Mouse (Mus musculus): ENCODE measurements around the gene Olfr314. TPM values are rescaled to one million over a fixed set of nuclear protein-coding genes. Genes with fewer than 3 reads are reported as not detected.
"Not testable (repeated sequence)": the region's sequence is repeated elsewhere in the genome, so short reads cannot be mapped to it uniquely, and the experiment has no call there.

Gene Olfr314
- not detected in 2 replicates for polyA plus RNA-seq (2012; rRNA removed)

- DNase-seq (ENCODE audit: low read depth), result no peak
Measured at GRCm38 (mm10) chr11:58782480-58783089, at the start of gene Olfr314. Gene Olfr314 (plus strand): TSS chr11:58782952.

DNA sequence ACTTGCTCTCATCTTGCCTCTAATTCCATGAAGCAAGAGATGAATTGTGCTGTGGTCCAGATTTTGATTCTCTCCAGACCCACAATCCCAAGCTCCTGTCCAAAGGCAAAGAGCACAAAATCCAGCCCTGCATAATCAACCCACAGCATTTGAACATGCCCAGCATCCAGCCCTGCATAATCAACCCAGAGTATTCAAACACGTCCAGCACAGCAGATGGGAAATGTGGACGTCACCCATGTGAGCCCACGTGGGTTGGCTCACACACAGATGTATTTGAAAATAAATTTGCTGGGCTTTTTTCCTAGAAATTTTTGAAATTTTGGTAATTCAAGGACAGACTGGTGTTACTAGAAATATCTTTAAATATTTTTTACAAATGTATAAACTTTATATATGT lies 49.4 kb upstream of the Olfr314 start:
- no peak for DNase-seq (ENCODE audit: low read depth)

DNA sequence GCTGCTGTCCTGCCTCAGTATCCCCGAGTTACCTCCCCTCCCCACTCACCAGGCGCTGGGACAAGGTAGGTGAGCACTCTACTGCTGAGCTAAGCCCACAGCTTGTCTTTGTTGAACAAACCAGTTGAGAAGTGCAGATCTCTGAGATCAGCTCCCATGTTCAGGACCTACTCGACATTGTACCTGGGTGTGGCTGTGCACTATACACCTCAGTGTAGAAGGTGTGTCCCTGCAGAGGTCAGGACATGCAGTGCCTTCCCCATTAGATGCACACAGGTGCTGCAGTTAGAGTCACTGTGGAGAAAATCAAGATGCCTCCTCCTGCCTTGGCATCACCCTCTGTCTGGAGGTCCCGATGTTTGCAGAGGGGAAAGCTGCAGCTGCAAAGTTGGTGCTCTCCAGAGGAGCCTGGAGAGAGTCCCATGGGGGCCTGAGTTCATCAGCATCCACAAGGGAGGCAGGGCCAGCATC lies 43.9 kb upstream of the Olfr314 start, which contains the start of gene Olfr317:
Olfr317 (minus strand) TSS at position 421 of the 471 bp plus-strand sequence.
- no peak for DNase-seq (ENCODE audit: low read depth)

DNA sequence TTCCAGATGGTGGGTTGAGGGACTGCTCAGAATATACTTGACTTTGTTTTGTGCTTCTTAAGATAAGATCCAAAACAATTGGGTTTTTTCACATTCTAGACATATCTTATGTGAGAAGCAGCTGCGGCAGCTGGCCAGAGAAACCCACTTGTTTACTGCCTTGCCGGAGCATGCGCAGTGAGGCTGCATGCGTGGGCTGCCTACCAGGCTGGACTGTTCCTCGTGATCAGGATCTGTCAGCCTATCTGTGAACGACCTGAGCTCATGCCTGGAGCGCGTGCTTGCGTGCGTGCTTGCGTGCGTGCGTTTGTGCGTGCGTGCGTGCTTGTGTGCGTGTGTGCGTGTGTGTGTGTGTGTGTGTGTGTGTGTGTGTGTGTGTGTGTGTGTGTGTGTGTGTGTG lies 31.7 kb upstream of the Olfr314 start:
- DNase-seq (ENCODE audit: low read depth), result not testable (repeated sequence)

DNA sequence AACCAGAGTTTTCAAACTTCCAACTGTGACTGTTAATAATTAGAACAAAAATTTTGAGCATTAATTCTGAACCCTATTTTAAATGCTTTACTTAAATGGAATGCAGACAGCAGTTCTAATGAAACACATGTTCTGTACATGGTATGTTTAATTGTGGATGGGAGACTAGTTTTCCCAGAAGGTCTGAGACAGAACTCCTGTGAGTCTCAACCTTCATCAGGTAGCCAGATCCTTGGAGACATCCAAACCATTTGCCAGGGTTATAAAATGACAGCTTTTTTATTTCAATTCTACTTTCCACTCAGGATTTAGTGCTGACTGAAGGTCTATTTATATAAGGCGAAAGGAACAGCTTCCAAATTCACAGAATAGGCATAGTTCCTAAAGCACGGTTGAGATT lies 30.3 kb upstream of the Olfr314 start, which contains the start of gene Olfr316:
Olfr316 (plus strand) TSS at position 301 of the 400 bp plus-strand sequence.
- DNase-seq (ENCODE audit: low read depth), result no peak

DNA sequence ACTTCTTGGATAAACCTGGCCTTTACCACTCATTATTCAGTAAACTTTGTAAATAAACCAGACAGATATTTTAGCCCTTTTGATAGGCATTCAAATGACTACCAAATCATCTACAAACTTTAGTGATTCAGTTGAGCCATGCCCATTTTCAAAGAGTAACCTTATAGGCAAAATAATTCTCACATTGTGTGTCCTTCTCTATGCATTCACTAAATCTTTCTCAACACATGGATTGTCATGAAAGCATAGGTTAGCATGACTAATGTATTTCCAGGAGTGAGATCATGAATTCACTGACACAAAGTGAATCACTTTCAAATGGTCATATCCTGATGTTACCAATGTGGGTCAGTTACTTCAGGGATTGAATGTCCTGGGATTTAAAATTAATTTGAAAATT lies 9.9 kb upstream of the Olfr314 start, which contains the start of gene Olfr315:
Olfr315 (plus strand) TSS at position 301 of the 400 bp plus-strand sequence.
- no peak for DNase-seq (ENCODE audit: low read depth)

DNA sequence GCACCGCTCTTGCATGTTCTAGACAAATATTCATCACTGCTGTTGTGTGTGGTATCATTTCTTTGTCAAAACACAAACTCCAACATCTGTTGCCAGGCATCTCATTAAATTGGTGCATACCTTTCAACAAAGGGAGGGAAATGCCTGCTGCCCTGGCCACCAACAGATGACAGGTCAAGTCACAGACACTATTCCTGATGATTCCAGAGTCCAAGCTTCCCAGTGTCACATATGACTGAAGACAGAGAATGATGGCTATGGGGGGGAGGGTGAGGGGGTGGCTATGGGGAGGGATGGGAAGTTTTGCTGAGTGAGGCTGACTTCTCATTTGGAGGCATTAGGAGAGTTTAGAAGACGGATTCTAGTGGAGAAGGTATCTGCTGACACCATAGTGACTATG lies 1.4 kb downstream of the Olfr314 start:
- no peak for DNase-seq (ENCODE audit: low read depth)

GRCm38 (mm10) chr11:58787651-58788050 lies 4.9 kb downstream of the Olfr314 start:
- DNase-seq (ENCODE audit: low read depth), result no peak

GRCm38 (mm10) chr11:58788346-58788745 lies 5.6 kb downstream of the Olfr314 start:
- no peak for DNase-seq (ENCODE audit: low read depth)

DNA sequence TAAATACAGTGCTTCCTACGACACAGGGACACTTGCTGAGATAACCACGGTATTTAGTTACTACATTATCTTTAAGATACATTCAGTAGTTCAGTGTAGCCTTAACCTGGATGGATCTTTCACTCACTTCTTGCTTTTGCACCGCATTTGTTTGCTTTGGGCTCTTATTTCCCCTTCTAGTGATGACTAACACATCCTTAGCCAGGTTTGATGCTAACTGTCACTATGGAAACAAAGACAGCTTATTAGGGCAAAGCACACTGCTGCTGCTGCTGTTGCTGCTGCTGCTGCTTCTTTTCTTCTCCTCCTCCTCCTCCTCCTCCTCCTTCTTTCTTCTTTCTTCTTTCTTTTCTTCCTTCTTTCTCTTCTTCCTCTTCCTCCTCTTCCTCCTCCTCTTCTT lies 6.8 kb downstream of the Olfr314 start:
- no peak for DNase-seq (ENCODE audit: low read depth)

DNA sequence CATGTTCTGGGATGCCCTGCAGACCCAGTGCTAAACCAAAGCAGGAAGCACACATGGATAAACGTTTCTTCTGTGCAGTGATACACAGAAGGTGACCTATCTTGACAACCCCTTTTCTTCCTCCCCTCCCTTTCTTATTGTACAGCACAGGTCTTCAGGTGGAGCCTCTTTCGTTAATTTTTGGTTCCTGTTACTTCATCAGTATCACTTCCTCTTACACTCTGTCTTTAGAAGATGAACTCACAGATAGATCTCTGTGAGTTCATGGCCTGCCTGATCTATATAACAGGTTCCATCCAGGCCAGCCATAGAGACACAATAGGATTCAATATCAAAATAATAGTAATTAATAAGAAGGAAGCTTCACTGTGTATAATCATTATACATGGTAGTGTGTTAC lies 7.3 kb downstream of the Olfr314 start:
- no peak for DNase-seq (ENCODE audit: low read depth)

DNA sequence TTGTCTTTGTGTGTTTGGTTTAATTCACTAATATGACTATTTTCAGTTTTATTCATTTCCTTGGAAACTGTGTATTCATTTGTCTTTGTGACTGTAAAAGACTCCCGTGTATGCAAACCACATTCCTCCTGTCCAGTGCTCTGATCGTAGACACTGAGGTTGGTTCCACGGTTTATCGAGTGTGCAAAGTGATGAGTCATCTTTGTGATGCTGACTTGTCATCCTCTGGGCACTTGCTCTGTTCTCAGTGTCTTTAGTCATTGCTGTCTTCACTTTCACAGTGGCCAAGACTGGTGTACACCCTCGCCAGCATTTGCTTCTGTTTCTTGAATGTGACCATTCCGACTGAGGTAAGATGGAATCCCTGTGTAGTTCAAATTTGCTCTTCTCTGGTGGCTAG lies 7.9 kb downstream of the Olfr314 start:
- DNase-seq (ENCODE audit: low read depth), result no peak

- DNase-seq (ENCODE audit: low read depth), result no peak
Measured at GRCm38 (mm10) chr11:58795856-58796255, 13.1 kb downstream of the Olfr314 start.

GRCm38 (mm10) chr11:58796850-58797249 lies 14.1 kb downstream of the Olfr314 start:
- DNase-seq (ENCODE audit: low read depth), result no peak

DNA sequence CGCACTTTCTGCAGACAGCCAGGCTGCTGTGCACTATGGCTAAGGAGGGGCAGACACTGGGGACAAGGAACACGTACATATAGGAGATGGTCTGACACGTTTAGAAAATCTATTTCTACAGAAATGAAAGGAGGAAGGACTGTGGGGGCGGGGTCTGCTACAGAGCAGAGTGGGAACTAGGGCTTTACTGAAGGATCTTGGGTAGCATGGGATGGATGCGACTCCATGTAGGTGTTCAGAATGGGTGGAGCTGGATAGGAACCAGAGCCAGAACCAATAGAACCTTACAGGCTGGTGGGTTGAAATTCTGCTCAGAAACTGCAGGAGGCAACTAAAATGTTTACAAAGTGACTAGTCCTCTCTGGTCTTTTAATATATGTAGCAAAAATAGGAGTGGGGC lies 17.0 kb downstream of the Olfr314 start:
- DNase-seq (ENCODE audit: low read depth), result no peak

DNA sequence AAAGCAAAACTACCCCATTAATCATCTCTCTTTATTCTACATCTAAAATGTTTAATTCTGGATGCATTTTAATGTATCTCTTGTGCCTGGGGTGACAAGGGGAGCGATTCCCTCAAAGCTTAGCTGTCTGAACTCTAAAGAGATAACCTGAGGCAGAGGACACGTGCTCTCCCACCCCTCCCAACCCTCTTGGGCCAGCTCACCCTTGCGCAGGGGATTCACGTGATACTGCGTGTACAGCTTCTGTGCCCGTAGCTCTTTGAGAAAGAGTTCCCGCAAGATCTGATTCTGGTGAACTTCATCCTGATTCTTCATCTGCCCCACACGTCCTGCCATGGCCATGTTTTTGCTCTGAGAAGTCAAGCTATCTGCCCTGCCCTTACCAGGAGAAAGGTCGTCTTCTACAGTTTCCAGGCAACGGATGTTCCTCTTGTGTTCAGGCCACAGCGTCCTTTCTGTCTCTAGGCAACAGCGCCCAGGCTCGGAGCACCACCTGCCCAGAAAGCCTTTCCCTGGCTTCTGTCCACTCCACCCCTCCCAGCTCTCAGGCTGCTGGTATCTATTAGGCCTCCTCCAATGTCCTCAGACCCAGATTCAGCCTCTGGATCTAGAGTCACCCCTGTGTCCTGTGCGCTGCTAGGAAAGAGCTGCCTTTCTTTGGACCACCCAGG lies 18.9 kb downstream of the Olfr314 start, which contains the start of gene Fam183b:
Fam183b (minus strand) TSS at position 403 of the 671 bp plus-strand sequence.
- DNase-seq (ENCODE audit: low read depth), result no peak

DNA sequence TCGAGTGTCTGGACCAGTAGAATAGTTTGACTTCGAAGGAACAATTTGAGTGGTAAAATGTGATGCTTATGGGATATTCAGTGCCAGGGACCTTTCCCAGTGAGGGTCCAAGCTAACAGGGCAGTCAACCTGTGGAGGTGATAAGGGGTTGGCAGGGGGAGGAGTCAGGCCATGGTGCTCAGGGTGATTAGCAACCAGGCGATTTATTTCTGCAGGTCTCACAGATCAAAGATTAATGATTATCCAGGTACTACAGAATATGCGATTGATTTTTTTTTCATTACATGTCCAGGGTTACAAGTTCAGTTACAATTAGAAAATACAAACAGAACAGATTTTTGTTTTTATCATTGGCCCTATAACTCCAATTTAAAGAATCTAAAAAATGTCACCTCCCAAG lies 21.1 kb downstream of the Olfr314 start:
- no peak for DNase-seq (ENCODE audit: low read depth)

DNA sequence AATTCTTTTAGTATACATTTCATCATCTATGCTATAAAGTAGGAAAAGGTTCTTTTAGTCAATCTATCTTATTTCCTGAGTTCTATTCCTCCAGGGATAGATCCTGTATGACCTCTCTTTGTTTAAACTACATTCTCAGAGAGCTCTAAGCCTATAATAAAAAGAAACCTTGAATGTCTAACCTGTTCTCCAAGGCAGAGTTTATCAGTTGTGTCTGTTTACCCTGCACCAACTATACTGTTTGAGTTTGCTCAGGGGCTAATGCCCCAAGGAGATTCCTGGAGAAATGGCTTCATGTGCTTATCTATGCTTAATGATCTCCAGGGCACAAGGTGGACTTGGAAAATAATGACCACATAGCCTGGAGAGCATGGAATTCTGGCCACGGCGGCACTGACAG lies 21.6 kb downstream of the Olfr314 start:
- no peak for DNase-seq (ENCODE audit: low read depth)

GRCm38 (mm10) chr11:58812001-58812400 lies 29.2 kb downstream of the Olfr314 start:
- DNase-seq (ENCODE audit: low read depth), result no peak

DNA sequence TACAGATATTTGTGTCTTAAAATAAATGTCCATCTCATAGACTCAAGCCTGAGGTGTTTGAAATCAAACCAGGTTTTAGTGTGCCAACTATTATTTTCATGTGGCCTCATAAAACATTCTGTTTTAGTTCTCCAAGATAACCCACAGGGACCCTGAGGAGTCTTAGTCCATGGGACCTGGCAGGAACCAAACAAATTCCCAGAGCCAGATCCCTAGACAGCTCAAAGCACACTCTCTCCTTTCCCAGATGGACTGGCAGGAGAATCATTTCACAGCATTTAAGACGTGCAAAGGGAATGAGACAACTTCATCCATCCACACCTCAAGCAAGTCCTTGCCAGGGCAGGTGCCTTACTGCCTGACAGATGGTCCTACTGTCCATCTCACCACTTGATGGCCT lies 31.9 kb downstream of the Olfr314 start, which contains the start of gene Olfr313:
Olfr313 (plus strand) TSS at position 301 of the 400 bp plus-strand sequence.
- not testable (repeated sequence) for DNase-seq (ENCODE audit: low read depth)

DNA sequence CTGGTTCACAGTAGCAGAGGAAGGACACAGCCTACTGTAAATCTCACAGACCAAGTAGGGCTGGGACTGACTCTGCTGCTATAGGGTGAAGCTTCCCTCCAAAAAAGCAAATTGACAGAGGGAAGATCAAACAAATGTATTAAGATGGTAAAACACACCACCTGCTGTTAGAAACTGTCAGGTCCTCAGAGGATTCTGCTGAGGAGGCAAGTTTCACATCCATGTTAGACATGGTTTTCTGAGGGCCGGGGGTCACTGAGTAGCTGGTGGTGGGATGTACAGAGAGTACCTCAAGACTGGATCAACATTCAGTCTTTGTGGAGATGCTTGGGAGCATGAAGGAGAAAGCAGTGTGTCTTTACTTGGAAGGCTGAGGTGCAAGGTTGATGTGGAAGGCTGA lies 32.9 kb downstream of the Olfr314 start:
- no peak for DNase-seq (ENCODE audit: low read depth)

DNA sequence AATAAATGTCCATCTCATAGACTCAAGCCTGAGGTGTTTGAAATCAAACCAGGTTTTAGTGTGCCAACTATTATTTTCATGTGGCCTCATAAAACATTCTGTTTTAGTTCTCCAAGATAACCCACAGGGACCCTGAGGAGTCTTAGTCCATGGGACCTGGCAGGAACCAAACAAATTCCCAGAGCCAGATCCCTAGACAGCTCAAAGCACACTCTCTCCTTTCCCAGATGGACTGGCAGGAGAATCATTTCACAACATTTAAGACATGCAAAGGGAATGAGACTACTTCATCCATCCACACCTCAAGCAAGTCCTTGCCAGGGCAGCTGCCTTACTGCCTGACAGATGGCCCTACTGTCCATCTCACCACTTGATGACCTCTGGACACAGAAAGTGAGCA lies 46.2 kb downstream of the Olfr314 start, which contains the start of gene Olfr312:
Olfr312 (plus strand) TSS at position 301 of the 400 bp plus-strand sequence.
- not testable (repeated sequence) for DNase-seq (ENCODE audit: low read depth)

DNA sequence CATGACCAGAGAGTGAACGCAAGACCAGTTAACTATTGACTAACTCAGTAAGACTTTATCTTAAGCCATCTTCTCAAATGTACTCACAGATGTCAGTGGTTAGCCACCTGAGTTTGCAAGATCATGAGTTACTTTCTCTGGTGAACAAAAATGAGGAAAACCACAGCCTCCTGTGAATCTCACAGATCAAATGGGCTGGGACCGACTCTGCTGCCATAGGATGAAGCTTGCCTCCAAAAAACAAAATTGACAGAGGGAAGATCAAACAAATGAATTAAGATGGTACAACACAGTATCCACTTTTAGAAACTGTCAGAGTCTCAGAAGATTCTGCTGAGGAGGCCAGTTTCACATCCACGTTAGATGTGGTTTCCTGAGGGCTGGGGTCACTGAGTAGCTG lies 47.0 kb downstream of the Olfr314 start:
- DNase-seq (ENCODE audit: low read depth), result no peak
